Mouse (Mus musculus) testis, adult 2 months (tissue): ENCODE measurements around the gene Erc1.

Experiments
- CTCF ChIP-seq: fragments of 200-500 bp; IDR thresholded peaks from 2 replicates; pipeline ENCODE4 v1.5.1; 2012; ENCODE audit warnings: low read depth, mild to moderate bottlenecking, inconsistent platforms, low read length, moderate library complexity; ENCODE audit not compliant: control insufficient read depth, insufficient read depth, insufficient replicate concordance
- POLR2A ChIP-seq: fragments of 200-500 bp; IDR thresholded peaks from 2 replicates; pipeline ENCODE4 v1.6.1; 2012; ENCODE audit warnings: low read depth, mild to moderate bottlenecking, inconsistent platforms, low read length, moderate library complexity; ENCODE audit not compliant: control insufficient read depth

DNA sequence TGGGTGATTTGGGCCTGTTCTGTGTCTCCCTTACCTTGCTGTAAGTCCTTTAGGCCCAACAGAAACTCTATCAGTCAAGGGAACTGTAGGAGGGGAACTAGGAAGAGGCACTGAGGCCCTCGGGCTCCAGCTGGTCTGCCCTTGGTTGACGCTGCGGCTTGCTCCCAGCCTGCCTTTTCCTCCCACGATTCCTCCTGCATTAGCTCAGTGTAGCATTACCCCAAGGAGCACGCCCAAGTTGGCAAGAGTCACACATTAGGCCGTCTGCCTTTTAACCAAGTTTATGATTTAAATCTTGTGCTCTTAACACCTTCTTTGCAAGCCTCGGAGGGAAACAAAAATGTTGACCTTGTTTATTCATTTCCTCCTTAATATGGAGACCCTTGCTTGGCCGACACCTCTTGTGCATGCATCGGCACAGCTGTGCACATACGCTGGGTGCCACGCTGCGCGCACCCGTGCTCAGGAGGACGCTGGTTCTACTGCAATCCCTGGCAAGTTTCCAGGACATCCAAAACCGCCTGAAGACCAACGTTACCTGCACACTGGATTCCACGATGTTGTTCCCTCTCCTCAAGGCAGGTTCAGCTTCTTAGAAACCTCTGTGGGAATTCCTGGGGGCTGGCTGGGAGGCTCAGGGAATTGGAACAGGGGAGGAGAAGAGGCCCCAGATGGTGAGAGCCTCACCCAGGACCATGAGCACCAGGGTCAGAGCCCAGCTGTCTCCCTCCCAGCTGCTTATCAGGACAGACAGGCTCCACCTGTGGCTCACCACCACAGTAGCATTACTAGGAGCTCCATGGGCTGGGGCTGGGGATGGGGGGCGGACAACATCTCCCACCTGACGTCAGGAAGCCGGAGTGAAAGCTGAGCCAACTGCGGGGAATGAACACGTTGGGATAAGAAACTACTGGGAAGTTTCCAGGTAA is 282.3 kb downstream of the Erc1 start:
- TF ChIP-seq POLR2A = no peak
- TF ChIP-seq CTCF = no peak
